Mouse (Mus musculus) left cerebral cortex, postnatal 36 days (tissue): ENCODE results near the gene Serpinb2. TPM values are rescaled to one million over a fixed set of nuclear protein-coding genes. Genes with fewer than 3 reads are reported as not detected.
A peak's percentile ranks its signal among the peaks of the same experiment; 100 is the strongest.

Experiments
- DNase-seq, 2 experiments: peaks; one replicate each; pipeline ENCODE4 v3.0.0; 2021 to 2022; ENCODE audit warnings: low spot score in 2 of 2, mixed read lengths in 1 of 2
- intact Hi-C: fragments of 180-260 bp; cut with DNase I; formaldehyde crosslinking; loops from one replicate; pipeline ENCODE4 v1.15.1; 2025
- total RNA-seq, 2 experiments: library from RNA; stranded (reverse); gene quantifications; 2 replicates each; pipeline ENCODE4 v1.2.3; 2021

The Serpinb2 gene
- total RNA-seq, 2 experiments from 2014 or later: not detected

- intact Hi-C loops: loop anchor here (2.0 kb wide), 1 partner anchor 33 kb away; no protein-coding TSS in a partner anchor
- no peak for DNase-seq
These were observed 54.4 kb downstream of the Serpinb2 start for GRCm38 (mm10) chr1:107565644-107566043.

DNA sequence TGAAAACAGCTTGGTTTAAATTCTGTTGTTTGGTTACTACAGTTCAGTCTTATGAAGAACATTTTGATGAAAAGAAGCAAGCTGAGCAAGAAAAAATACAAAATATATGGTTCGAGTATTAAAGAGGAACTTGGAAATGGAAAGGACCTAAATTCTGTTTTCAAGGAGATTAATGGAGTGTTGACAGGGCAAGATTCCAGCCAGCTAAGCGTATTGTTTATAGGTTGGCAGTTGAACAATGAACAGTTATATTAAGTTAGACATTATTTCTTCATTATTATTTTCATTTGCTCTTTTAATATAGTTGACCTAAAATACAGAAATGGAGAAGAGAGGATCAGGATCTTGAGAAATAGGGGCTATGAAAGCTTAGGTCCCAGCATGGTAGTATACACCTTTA, 64.9 kb downstream of the Serpinb2 start:
- DNase-seq: no peak
- intact Hi-C loops: no loop called here

DNA sequence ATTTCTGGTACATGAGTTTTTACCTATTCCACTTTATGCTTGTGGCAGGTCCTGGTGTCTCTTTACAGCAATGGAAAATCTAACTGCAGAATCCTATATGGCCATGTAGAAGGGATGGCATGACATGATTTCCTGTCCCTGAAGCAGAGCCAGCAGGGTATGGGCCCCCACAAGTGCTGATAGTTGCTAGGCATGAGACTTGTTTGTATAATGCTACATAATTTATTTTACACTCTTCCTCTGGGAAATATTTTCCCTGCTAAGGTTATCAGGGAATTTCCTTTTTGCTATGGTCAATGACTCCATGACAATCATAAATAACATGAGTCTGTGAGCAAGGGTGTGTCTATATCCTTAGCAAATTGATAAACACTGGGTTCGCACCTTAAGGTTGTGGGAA, 66.3 kb downstream of the Serpinb2 start:
- no peak for DNase-seq
- intact Hi-C loops: no loop called here

GRCm38 (mm10) chr1:107581220-107581619, 70.0 kb downstream of the Serpinb2 start:
- peak; percentile 42 to 67 for DNase-seq
- intact Hi-C loops: no loop called here

GRCm38 (mm10) chr1:107582900-107583299, 71.7 kb downstream of the Serpinb2 start:
- intact Hi-C loops: no loop called here
- DNase-seq: no peak

GRCm38 (mm10) chr1:107583958-107584376, 72.7 kb downstream of the Serpinb2 start:
- DNase-seq: no peak
- intact Hi-C loops: no loop called here

DNA sequence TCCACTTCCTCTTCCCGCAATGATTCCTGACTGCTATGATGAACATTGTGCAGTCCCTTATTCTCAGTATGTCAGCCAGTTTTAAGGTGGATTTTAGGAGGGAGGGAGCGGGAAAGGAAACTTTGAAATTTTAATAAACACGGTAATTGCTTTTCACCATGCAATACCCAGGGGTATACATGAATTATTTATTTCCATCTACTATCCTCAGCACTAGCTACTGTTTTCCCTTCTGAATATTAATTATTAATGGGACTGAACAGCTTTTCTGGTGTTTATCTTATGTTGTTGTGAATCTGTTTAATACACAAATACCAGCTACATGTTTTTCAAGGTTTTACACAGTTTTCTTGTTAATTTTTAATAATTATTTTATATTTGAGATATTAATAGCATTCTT, 73.7 kb downstream of the Serpinb2 start:
- DNase-seq: no peak
- intact Hi-C loops: no loop called here

Other genes with a start within 250 kb of the Serpinb2 start
- not detected for gene Serpinb3b, start 233.1 kb upstream of the Serpinb2 start, total RNA-seq
- gene Serpinb3c, start 233.1 kb upstream of the Serpinb2 start, total RNA-seq: not detected
- not detected for gene Serpinb11, start 150.2 kb upstream of the Serpinb2 start, total RNA-seq
- gene Serpinb7, start 111.8 kb upstream of the Serpinb2 start, total RNA-seq: not detected
- gene Serpinb8, start 78.6 kb downstream of the Serpinb2 start, total RNA-seq: 10 to 100 TPM; 12.8 to 15.5 TPM